Mouse (Mus musculus) cerebellum, adult 8-10 months (tissue): ENCODE results near the gene Traf7.
A peak's percentile ranks its signal among the peaks of the same experiment; 100 is the strongest.

Experiments
- DNase-seq: peaks from one replicate; pipeline ENCODE4 v3.0.0; 2022

The Traf7 gene

GRCm38 (mm10) chr17:24544613-24545012, 16.9 kb upstream of the Traf7 start:
- no peak for DNase-seq

- DNase-seq, result no peak
Measured at GRCm38 (mm10) chr17:24540375-24540774, 12.6 kb upstream of the Traf7 start.

- DNase-seq, result no peak
Measured at GRCm38 (mm10) chr17:24538950-24539349, 11.2 kb upstream of the Traf7 start.

GRCm38 (mm10) chr17:24537536-24537935, 9.8 kb upstream of the Traf7 start:
- DNase-seq, result no peak

- no peak for DNase-seq
Measured at GRCm38 (mm10) chr17:24535300-24535699, 7.6 kb upstream of the Traf7 start.

- DNase-seq, result no peak
Measured at GRCm38 (mm10) chr17:24534160-24534718, 6.5 kb upstream of the Traf7 start, which contains the start of gene Rab26. TSS of gene Rab26 (minus strand) at chr17:24534210.

GRCm38 (mm10) chr17:24533099-24533992, 5.6 kb upstream of the Traf7 start:
- DNase-seq, result peak; percentile 90

- DNase-seq, result no peak
Measured at GRCm38 (mm10) chr17:24532045-24532444, 4.3 kb upstream of the Traf7 start.

GRCm38 (mm10) chr17:24531064-24531463, 3.3 kb upstream of the Traf7 start:
- DNase-seq, result no peak

- DNase-seq, result no peak
Measured at GRCm38 (mm10) chr17:24530361-24531050, 2.8 kb upstream of the Traf7 start.

GRCm38 (mm10) chr17:24529883-24530282, 2.1 kb upstream of the Traf7 start:
- DNase-seq, result no peak

GRCm38 (mm10) chr17:24529007-24529451, 1.3 kb upstream of the Traf7 start:
- peak; percentile 68 for DNase-seq

GRCm38 (mm10) chr17:24528560-24528918, 801 bp upstream of the Traf7 start:
- no peak for DNase-seq

- DNase-seq, result no peak
Measured at GRCm38 (mm10) chr17:24527315-24527714, 423 bp downstream of the Traf7 start.

GRCm38 (mm10) chr17:24524734-24525133, 3.0 kb downstream of the Traf7 start:
- no peak for DNase-seq

- DNase-seq, result no peak
Measured at GRCm38 (mm10) chr17:24520450-24520849, 7.3 kb downstream of the Traf7 start.

GRCm38 (mm10) chr17:24514270-24515257, 13.2 kb downstream of the Traf7 start:
- no peak for DNase-seq

- DNase-seq, result peak; percentile 61
Measured at GRCm38 (mm10) chr17:24513609-24514008, 14.1 kb downstream of the Traf7 start.

GRCm38 (mm10) chr17:24507806-24508460, 19.8 kb downstream of the Traf7 start:
- no peak for DNase-seq

GRCm38 (mm10) chr17:24507129-24507664, 20.5 kb downstream of the Traf7 start:
- DNase-seq, result no peak

GRCm38 (mm10) chr17:24506332-24507070, 21.2 kb downstream of the Traf7 start:
- peak; percentile 56 for DNase-seq
